Mouse (Mus musculus): Measurements from ENCODE around the gene Frmd4a. TPM values are rescaled to one million over a fixed set of nuclear protein-coding genes. Genes with fewer than 3 reads are reported as not detected.

Frmd4a gene
- total and polyA plus RNA-seq, 2 experiments from 2014 or later, result 11.9 to 44.1 TPM

DNA sequence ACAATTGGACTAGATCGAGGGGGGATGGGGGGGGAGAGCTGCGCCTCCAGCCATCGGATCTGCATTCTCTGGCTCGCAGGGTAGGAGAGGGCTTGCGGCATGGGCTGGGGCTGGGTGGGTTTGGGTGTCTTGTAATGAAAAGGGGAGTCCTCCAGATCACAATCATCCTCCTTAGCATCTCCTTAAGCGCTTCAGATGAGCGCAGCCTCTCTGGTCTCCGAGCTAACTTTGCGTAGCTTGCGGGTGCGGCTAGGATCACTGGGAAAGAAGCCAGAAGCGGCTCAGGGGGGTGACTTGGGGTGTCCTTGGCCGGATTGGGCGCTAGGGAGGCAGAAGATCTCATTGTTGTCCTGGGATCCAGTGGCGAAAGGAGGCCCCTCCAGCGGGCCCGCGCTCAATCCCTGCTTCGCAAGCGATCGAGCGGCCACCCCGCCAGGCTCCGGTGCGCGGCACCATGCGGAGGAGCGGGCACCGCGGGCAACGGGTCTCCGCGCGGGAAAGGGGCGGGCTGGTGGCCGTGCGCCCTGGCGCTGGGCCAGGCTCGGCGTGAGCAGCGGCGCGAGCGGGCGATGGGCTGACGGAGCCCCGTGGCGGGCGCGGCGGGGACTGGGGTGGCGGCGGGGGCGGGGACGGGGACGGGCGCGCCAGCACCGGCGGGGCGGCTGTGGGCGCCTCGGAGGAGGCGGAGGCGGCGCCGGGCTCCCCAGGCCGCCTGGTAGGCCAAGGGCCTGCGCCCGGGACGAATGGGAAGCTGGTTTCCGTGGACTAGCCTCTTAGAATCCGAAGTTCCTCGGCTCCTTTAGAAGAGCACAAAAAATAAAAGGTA lies 383.5 kb downstream of the Frmd4a start:
- H3K9me3 ChIP-seq (replicated peaks; ENCODE audit: control insufficient read depth, low read length), result no peaks in the 10 kb centered on the region
- WGBS, result 2% methylated on average over 63 of the region's 74 CpGs
- peak; percentile 78 for ATAC-seq (ENCODE audit: insufficient read depth, low read depth)
- peak overlapping the region; percentile 91 for H3K9ac ChIP-seq (replicated peaks; ENCODE audit: low read depth, low read length)
- no peaks in the 10 kb centered on the region for H3K27me3 ChIP-seq (ENCODE audit: control insufficient read depth, insufficient read depth, low read length)
- no peak for TF ChIP-seq EP300 (IDR thresholded peaks at IDR 0.05; ENCODE audit: low read depth)
- no peak for TF ChIP-seq CTCF (IDR thresholded peaks at IDR 0.05; ENCODE audit: low read depth)
- peak overlapping the region; percentile 84 for H3K27ac ChIP-seq (ENCODE audit: low read depth)
- peak; percentile 48 for DNase-seq (ENCODE audit: low spot score)
- H3K4me3 ChIP-seq (ENCODE audit: low read depth, low read length), result peak overlapping the region; percentile 84
- peaks cover 8% of the 10 kb centered on the region; the same call in 1 of the 2 replicates for H3K4me1 ChIP-seq (ENCODE audit: control insufficient read depth, insufficient read depth)
- no peaks in the 10 kb centered on the region for H3K36me3 ChIP-seq (replicated peaks; ENCODE audit: control insufficient read depth, insufficient read depth, low read length)
- H3K4me2 ChIP-seq (ENCODE audit: low read depth, low read length), result peak overlapping the region; percentile 97

DNA sequence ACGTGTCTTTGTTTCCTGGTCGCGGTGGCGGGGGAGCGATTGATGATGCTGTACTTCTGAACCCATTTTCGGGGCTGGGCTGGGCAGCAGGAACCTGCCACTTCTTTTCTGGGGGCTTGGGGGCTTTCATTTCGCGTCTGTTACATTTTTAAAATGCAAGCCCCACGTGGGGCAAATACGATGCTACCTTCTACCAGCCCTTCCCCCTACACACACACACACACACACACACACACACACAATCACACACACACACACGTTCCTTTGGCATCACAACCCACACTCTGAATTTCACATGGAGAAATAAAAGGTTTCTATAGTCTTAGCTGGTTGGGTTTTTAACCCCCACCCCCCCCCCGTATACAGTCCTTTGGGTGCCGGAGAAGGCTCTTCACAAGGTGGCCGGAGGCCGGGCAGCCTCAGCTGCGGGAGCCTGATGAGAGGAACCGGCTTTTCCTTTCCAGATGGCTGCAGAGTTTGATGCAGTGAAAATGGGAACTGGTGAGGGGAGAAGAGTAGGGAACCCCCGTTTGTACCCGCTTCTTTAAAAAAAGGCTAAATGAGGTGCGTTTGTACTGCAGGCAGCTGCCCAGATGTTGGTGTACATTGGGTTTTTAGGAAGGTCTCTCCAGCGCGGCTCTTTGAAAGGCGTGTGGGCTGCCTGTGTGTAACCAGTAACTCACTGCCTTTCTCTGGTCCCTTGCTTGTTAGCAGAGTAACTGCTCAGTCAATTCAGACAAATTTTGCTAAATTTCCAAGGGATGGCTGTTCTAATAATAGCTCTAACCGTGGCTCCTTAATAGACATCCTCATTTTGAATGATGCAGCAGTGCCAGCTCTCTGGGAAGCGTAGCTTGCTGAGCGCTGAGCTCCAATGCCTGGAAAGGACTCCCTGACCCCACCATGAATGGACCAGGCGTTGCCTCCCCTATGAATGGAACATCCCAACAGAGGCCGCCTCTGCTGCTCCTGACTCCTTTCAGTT lies 384.4 kb downstream of the Frmd4a start:
- TF ChIP-seq CTCF (IDR thresholded peaks at IDR 0.05; ENCODE audit: low read depth), result no peak
- no peak for TF ChIP-seq EP300 (IDR thresholded peaks at IDR 0.05; ENCODE audit: low read depth)
- H3K9ac ChIP-seq (replicated peaks; ENCODE audit: low read depth, low read length), result peak overlapping the region; percentile 91
- peaks cover 8% of the 10 kb centered on the region; the same call in 1 of the 2 replicates for H3K4me1 ChIP-seq (ENCODE audit: control insufficient read depth, insufficient read depth)
- peak overlapping the region; percentile 97 for H3K4me2 ChIP-seq (ENCODE audit: low read depth, low read length)
- no peaks in the 10 kb centered on the region for H3K36me3 ChIP-seq (replicated peaks; ENCODE audit: control insufficient read depth, insufficient read depth, low read length)
- 2% methylated on average over 28 of the region's 28 CpGs for WGBS
- peak overlapping the region; percentile 84 for H3K27ac ChIP-seq (ENCODE audit: low read depth)
- DNase-seq (ENCODE audit: low spot score), result no peak
- no peaks in the 10 kb centered on the region for H3K27me3 ChIP-seq (ENCODE audit: control insufficient read depth, insufficient read depth, low read length)
- peak overlapping the region; percentile 84 for H3K4me3 ChIP-seq (ENCODE audit: low read depth, low read length)
- H3K9me3 ChIP-seq (replicated peaks; ENCODE audit: control insufficient read depth, low read length), result no peaks in the 10 kb centered on the region
- peak; percentile 39; the same call in 1 of the 2 replicates for ATAC-seq (ENCODE audit: insufficient read depth, low read depth)

DNA sequence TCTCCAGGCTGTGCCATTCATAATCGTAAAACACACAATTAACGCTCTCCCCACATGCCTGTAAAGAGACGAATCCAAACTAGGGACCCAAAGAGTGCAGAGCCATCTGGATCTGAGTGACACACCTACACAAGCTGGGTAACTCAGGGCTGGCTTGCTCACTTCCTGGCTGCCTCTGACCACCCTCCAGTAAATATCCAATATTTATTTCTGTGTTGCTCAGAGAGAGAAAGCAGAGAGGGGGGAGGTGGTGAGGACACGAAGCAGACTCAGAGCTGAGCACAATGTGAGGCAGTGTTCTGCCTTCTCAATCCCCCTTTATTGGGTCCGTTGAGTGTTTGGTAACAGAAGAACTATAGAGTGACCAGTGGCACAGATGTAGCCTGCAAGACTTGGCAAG lies 389.5 kb downstream of the Frmd4a start:
- no peak for ATAC-seq (ENCODE audit: insufficient read depth, low read depth)
- WGBS, result 65% methylated on average over 5 of the region's 5 CpGs
- H3K36me3 ChIP-seq (replicated peaks; ENCODE audit: control insufficient read depth, insufficient read depth, low read length), result no peaks in the 10 kb centered on the region
- H3K9ac ChIP-seq (replicated peaks; ENCODE audit: low read depth, low read length), result no peak overlapping the region
- H3K4me1 ChIP-seq (ENCODE audit: control insufficient read depth, insufficient read depth), result peaks cover 16% of the 10 kb centered on the region; the same call in 1 of the 2 replicates
- no peak overlapping the region for H3K27ac ChIP-seq (ENCODE audit: low read depth)
- no peaks in the 10 kb centered on the region for H3K9me3 ChIP-seq (replicated peaks; ENCODE audit: control insufficient read depth, low read length)
- TF ChIP-seq EP300 (IDR thresholded peaks at IDR 0.05; ENCODE audit: low read depth) (no peak), CTCF (IDR thresholded peaks at IDR 0.05; ENCODE audit: low read depth) (no peak)
- no peak for DNase-seq (ENCODE audit: low spot score)
- no peaks in the 10 kb centered on the region for H3K27me3 ChIP-seq (ENCODE audit: control insufficient read depth, insufficient read depth, low read length)
- H3K4me3 ChIP-seq (ENCODE audit: low read depth, low read length), result no peak overlapping the region
- no peak overlapping the region for H3K4me2 ChIP-seq (ENCODE audit: low read depth, low read length)

DNA sequence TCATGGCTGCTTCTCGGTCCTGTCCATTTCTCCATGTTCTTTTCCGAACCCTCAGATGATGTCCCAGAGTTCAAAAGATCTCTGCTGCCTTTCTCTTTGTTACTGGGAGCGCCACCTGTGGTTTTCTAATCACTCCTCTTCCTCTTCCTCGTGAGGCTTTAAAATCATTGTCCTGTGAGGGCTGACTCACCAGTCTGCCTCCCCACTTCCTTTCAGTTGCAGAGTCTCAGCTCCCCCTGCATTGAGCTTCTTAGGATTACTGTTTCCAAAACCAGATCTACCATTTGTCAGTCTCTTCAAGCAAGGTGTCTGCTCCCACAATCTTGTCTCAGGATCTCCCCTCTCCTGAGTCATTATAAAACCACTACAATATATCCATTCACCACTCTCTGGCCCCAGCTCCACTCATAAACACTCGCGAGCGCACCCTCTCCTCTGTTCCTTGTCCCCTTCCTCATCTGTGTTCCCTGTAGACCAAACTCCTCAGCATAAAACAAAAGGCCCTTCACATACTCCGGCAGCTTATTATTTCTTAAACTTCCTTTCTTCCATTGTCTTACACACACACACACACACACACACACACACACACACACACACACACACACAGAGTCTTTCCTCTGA lies 392.4 kb downstream of the Frmd4a start:
- peak overlapping the region; percentile 80 for H3K27ac ChIP-seq (ENCODE audit: low read depth)
- 0 out of 2 replicates have a peak, but pooled peaks have one; percentile 4 for TF ChIP-seq CTCF (IDR thresholded peaks at IDR 0.05; ENCODE audit: low read depth)
- no peak for TF ChIP-seq EP300 (IDR thresholded peaks at IDR 0.05; ENCODE audit: low read depth)
- no peaks in the 10 kb centered on the region for H3K9me3 ChIP-seq (replicated peaks; ENCODE audit: control insufficient read depth, low read length)
- peaks cover 18% of the 10 kb centered on the region for H3K4me1 ChIP-seq (ENCODE audit: control insufficient read depth, insufficient read depth)
- ATAC-seq (ENCODE audit: insufficient read depth, low read depth) (peak; percentile 36), DNase-seq (ENCODE audit: low spot score) (no peak)
- 65% methylated on average over 8 of the region's 8 CpGs for WGBS
- no peak overlapping the region for H3K4me3 ChIP-seq (ENCODE audit: low read depth, low read length)
- H3K27me3 ChIP-seq (ENCODE audit: control insufficient read depth, insufficient read depth, low read length), result no peaks in the 10 kb centered on the region
- 0 out of 2 replicates have a peak overlapping the region, but pooled peaks have one; percentile 12 for H3K4me2 ChIP-seq (ENCODE audit: low read depth, low read length)
- H3K36me3 ChIP-seq (replicated peaks; ENCODE audit: control insufficient read depth, insufficient read depth, low read length), result no peaks in the 10 kb centered on the region
- no peak overlapping the region for H3K9ac ChIP-seq (replicated peaks; ENCODE audit: low read depth, low read length)

All from heart, postnatal 0 days (tissue).